Mouse (Mus musculus) NIH3T3 (cell line): ENCODE results near the gene Gm5591.
"Not testable (repeated sequence)": the region's sequence is repeated elsewhere in the genome, so short reads cannot be mapped to it uniquely, and the experiment has no call there.

ENCODE experiments used
- DNase-seq: peaks from one replicate; pipeline ENCODE4 v3.0.0-alpha.2; 2012; ENCODE audit warnings: low read depth

Gm5591 gene

DNA sequence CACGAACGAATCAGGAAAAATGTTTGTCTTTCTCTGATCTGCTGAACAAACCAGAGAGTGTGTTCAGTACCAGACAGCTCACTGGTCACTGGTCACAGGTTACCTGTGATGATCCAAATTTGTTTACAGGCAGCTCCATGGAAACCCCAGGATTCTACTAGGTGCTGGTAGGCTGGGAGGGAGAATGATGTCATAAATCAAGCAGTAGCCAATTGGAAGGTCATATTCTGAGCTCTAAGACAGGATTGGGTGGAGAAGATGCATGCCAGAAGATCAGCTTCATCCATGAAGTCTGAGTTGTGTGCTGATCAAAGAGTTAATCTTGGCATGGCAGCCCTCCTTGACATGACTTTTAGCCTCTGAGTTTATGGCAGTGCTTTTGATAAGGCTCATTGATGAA is at the start of gene Gm5591:
TSS of gene Gm5591 (minus strand) at position 101 of the 400 bp plus-strand sequence.
- not testable (repeated sequence) for DNase-seq

GRCm38 (mm10) chr7:38488468-38488867 is 39.5 kb downstream of the Gm5591 start:
- DNase-seq = not testable (repeated sequence)
